Mouse (Mus musculus) cerebellum, adult 2 months (tissue): ENCODE data around the gene Gabarapl1.

Experiments used
- CTCF ChIP-seq: fragments of 200-500 bp; IDR thresholded peaks from 2 replicates; pipeline ENCODE4 v1.5.1; 2011; ENCODE audit warnings: low read depth, mild to moderate bottlenecking, control low read depth, low read length, moderate library complexity, borderline replicate concordance; ENCODE audit not compliant: insufficient read depth
- POLR2A ChIP-seq: fragments of 200-500 bp; IDR thresholded peaks from 2 replicates; pipeline ENCODE4 v1.6.1; 2011; ENCODE audit warnings: low read length, control low read depth, borderline replicate concordance; ENCODE audit not compliant: insufficient read depth

GRCm38 (mm10) chr6:129558946-129559640 lies 26.1 kb downstream of the Gabarapl1 start:
- peak; percentile 91 for TF ChIP-seq CTCF
- TF ChIP-seq POLR2A: no peak
